Comparison of ENCODE assay signal across 26 mouse cellular contexts in genomic region chr10:62750781-62751180, GRCm38 (mm10). TPM values are rescaled to one million over a fixed set of nuclear protein-coding genes. Genes with fewer than 3 reads are reported as not detected.
"Had no signal": no experiment of that assay in that cellular context is flagged by ENCODE, and none has a peak within 500 bp of the region (broad histone marks: within the 10 kb centered on the region; RNA-seq: fewer than 3 reads in every experiment).

No protein-coding gene starts in this region.

- H3K4me2 ChIP-seq: embryonic facial prominence, embryonic 12.5 days; embryonic facial prominence, embryonic 13.5 days; embryonic facial prominence, embryonic 15.5 days; forebrain, embryonic 12.5 days; forebrain, embryonic 13.5 days; forebrain, embryonic 15.5 days had no signal

- H3K4me3 ChIP-seq: embryonic facial prominence, embryonic 10.5 days; embryonic facial prominence, embryonic 12.5 days; embryonic facial prominence, embryonic 13.5 days; embryonic facial prominence, embryonic 15.5 days; erythroblast, embryonic 14.5 days; forebrain, embryonic 10.5 days; forebrain, embryonic 12.5 days; forebrain, embryonic 13.5 days; forebrain, embryonic 15.5 days; gastrocnemius, adult 2 months; heart, adult 2 months had no signal

- ATAC-seq: forebrain, embryonic 13.5 days; forebrain, embryonic 14.5 days; forebrain, embryonic 15.5 days; forebrain, embryonic 16.5 days; forebrain, postnatal 0 days had no signal

- H3K27ac ChIP-seq: embryonic facial prominence, embryonic 10.5 days; embryonic facial prominence, embryonic 12.5 days; embryonic facial prominence, embryonic 13.5 days; embryonic facial prominence, embryonic 15.5 days; forebrain, embryonic 10.5 days; forebrain, embryonic 12.5 days; forebrain, embryonic 13.5 days; forebrain, embryonic 15.5 days; gastrocnemius, adult 2 months; heart, adult 2 months had no signal

- H3K27me3 ChIP-seq: embryonic facial prominence, embryonic 12.5 days; embryonic facial prominence, embryonic 13.5 days; embryonic facial prominence, embryonic 15.5 days; forebrain, embryonic 12.5 days; forebrain, embryonic 13.5 days; forebrain, embryonic 15.5 days had no signal

- H3K9ac ChIP-seq: embryonic facial prominence, embryonic 12.5 days; embryonic facial prominence, embryonic 13.5 days; embryonic facial prominence, embryonic 15.5 days; forebrain, embryonic 12.5 days; forebrain, embryonic 13.5 days; forebrain, embryonic 15.5 days; forebrain, postnatal 0 days had no signal

- H3K4me1 ChIP-seq: embryonic facial prominence, embryonic 10.5 days; embryonic facial prominence, embryonic 12.5 days; embryonic facial prominence, embryonic 13.5 days; embryonic facial prominence, embryonic 15.5 days; forebrain, embryonic 10.5 days; forebrain, embryonic 12.5 days; forebrain, embryonic 13.5 days; forebrain, embryonic 15.5 days had no signal

- H3K9me3 ChIP-seq: embryonic facial prominence, embryonic 10.5 days; embryonic facial prominence, embryonic 12.5 days; embryonic facial prominence, embryonic 13.5 days; embryonic facial prominence, embryonic 15.5 days; forebrain, embryonic 10.5 days; forebrain, embryonic 12.5 days; forebrain, embryonic 13.5 days; forebrain, embryonic 15.5 days had no signal

- DNase-seq: cerebellum, adult 9-11 months; cerebellum, postnatal 10 days; cerebellum, postnatal 14 days; cerebellum, postnatal 25 days; cerebellum, postnatal 36 days; embryo, embryonic 11 days; forebrain, postnatal 0 days; gastrocnemius, adult 2 months; gastrocnemius, postnatal 10 days; gastrocnemius, postnatal 14 days; gastrocnemius, postnatal 25 days; gastrocnemius, postnatal 36 days; heart, adult 11 months; heart, adult 18-20 months; heart, adult 2 months had no signal

RNA-seq across cellular contexts. Expression of gene Stox1, which starts 24.9 kb away (rescaled TPM):
- polyA plus RNA-seq: erythroblast, embryonic 14.5 days had no signal
